Mouse (Mus musculus): Measurements from ENCODE around the gene Kif26a.

Kif26a gene

DNA sequence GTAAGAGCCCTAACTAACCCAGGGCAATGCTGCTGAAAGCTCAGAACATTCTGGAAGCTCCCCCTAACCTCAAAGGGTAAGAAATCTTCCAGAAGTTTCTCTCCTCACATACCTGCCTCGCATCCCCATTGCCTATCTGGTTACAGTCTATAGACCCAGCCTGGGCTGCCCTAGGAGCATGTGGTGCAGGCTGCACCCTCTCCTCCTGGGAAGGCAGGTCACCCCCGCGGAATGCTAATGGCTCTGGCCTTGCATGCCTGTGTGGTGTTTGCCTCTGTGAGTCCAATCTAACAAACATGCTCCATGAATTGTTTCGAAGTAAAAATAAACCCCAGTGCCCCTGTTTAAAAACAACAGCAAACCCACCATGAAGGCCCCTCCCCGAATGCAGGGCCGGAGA is 75.3 kb downstream of the Kif26a start:
- no peak for DNase-seq (ENCODE audit: low spot score)

GRCm38 (mm10) chr12:112221754-112222439 is 75.9 kb downstream of the Kif26a start:
- no peak for DNase-seq (ENCODE audit: low spot score)

DNA sequence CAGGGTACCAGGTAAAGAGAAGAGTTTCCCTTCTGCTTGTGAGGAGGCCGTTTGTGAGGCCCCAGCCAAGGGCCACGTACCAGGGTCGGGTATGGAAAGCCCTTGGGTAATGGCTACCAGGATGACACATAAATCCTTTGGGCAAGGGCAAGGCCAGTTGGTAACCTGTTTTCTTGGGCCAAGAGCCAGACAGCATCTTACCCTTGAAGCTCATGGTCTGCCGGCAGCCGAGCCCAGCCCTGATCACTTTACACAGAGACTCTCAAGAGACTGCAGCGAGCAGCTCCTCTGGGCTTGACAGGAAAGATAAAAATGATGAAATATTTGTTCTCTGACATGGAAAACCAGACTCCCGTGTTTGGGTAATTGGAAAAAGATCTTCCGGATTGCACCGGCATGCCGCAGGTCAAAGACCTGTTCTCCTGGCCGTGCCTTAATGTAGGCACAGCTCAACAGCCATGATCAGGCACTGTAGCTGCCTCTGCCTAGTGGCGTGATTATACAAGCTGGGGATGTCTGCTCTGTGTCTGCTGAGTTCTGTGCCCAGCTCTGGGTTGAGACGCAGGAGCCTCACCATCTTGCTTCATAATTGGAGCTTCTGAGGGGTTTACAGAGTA is 77.8 kb downstream of the Kif26a start:
- no peak for DNase-seq (ENCODE audit: low spot score)

- no peak for DNase-seq (ENCODE audit: low spot score)
Observed at GRCm38 (mm10) chr12:112226238-112226637, 80.2 kb downstream of the Kif26a start.

DNA sequence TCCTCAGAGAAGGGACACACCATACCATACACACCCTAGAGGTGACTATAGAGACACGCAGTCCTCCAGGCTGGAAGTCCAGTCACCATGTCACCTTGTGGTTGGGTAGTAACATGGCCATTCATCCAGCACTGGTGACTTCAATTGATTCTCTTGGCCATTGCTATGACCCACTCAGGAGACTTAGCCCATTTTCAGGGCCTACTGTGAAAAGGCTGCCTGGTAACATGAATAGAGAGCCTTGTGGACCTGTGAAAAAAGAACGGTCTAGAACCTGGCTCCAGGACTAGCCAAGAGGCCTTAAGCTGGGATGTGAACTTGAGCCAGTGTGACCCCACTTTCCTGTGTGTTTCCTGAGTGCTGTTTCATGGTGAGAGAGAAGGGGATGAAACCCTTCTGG is 80.6 kb downstream of the Kif26a start:
- DNase-seq (ENCODE audit: low spot score): no peak

DNA sequence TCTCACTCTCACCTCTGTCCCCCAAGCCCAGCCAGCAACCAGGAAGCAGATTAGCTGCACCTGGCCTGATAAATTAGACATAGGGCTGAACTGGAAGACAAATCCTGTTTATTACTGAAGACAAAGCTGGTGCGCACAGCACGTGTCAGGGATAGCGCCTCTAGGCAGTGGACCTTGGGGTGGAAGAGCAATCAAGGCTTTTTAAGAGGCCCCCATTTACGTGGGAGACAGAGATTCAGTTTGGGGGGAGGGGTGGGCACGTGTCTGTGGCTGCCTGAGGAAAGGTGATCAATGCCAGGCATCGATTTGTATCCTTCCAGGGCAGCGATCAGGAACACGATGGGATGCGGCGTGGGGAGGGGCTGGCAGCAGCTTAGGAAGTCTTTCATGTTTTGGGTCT is 83.1 kb downstream of the Kif26a start:
- DNase-seq (ENCODE audit: low spot score): no peak

- no peak for DNase-seq (ENCODE audit: low spot score)
Observed at GRCm38 (mm10) chr12:112230196-112230595, 84.2 kb downstream of the Kif26a start.
